Mouse (Mus musculus): ENCODE measurements around the gene Zbtb17.

The Zbtb17 gene

DNA sequence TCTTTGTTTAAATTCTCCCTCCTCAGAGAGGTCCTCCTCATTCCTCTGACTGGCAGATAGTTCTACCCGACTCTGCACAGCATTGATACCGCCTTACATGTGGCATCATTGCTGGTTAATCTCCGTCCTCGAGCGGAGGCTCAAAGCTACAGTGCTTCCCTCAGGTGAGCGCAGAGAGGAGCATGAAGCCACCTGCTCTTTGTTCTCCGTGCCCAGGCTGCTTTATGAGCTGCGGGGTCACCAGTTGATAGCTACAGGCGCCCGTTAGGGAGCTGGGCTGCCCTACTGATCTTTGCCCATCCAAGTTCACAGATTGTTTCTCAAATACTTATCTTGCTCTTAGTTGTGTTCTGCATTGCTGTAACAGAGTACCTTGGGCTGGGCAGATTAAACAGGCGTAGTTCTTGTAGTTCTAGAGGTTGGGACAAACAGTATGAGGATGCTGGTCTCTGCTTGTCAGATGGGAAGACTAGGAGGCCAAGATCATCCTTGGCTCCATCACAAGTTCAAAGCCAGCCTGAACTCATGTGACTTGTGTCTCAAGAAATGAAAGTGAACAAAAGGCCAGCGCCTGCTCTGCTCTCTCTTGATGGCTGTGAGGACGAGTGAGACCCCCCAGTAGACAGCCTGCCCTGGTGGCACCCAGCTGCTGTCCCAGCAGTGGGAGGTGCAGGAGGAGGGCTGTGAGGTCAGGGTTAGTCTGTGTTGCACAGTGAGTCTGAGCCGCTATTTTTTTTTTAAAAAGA, 11.9 kb downstream of the Zbtb17 start:
- CTCF ChIA-PET: interaction anchor here (0.8 kb wide), 1 partner anchor 12 kb away, joined by 3 read pairs; no protein-coding TSS in a partner anchor

DNA sequence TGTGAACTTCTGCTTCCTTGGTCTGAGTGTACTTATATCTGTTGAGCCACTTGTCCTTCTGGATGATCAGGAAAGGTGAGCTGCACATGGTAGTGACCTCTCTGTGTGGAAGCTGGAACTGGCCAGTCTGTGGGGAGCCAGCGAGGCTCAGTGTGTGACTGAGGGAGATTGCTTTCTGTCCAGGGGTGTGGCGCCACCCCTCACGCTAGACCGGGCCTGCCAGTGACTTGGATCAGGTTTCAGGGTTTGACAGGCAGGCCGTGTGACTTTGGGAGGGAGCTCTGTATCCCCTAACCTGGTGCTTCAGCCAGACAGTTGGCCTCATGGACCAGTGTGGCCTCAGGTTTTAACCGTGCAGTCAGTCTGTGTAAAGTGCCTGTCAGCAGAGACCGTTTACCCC, 13.8 kb downstream of the Zbtb17 start:
- CTCF ChIA-PET: no interaction called here

DNA sequence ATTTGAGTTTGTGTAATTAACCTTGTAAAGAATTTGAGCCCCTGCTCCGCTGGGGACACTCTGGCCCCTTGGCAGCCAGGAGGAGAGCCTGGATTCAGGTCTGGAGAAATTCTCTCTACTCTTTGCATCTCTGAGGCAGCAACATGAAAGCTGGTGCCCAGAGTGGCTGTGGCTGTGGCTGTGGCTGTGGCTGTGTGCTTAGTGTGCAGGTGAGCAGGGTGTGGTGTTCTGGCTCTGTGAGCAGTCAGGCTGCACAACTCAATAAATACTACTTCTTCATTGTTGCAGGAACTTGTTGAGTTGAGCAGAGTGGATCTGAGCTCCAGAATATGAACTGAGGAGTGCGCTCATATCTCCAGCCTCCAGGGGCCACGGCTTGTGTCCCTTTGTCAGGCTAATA, 14.4 kb downstream of the Zbtb17 start:
- CTCF ChIA-PET: no interaction called here

DNA sequence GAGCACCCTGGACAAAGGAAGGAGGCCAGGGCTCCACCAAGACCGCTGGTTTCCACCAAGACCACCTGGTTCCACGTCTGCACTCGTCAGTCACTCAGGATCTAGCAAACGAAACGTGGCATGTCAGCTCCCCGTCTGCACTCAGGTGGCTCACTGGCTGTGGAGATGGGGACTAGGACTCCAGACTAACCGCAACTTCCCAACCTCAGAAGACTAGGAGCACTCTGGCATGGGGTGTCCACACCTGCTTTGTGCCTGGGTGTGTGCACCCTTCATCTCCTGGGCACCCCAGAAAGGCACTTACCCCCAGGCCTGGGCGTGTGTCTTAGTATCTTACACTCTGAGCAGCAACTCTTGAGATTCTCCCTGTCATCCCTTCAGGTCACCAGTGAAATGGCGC, 15.3 kb downstream of the Zbtb17 start:
- CTCF ChIA-PET: no interaction called here

DNA sequence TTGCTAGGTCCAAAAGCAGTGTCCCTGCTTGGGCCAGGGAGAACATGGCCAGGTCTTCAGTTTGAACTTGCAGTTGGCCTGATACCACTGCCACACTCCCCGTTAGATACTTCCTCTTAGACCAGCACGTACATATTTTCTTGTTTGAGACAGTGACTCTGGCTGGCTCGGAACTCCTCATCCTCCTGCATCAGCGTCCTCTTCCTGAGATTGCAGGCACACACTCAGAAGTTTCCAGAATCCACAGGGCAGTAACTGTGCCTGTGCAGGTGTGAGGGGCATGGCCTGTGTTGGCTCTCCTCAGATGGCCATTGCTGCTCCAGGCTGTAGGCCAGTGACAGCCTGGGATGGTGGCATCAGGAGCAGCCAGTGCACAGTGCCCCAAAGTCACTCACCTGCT, 16.0 kb downstream of the Zbtb17 start:
- CTCF ChIA-PET: no interaction called here

DNA sequence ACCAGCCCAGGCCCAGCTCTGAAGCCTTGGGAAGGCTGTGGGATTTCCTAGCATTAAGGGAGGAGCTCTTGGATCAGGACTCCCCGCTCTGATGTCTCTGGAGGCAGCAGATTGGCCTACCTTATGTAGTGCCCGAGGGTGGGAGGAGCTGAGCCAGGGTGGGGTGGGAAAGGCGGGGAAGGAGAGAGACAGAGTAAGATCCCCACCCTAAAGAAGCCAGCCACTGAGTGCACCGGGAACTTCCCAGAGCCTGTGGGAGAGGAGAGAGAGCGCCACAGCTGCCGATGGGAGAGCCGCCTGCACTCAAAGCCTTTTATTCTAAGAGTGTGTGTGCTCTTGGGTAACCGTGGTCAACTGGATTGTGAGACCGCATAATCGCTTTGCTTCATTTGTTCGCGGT, 16.6 kb downstream of the Zbtb17 start:
- CTCF ChIA-PET: no interaction called here

DNA sequence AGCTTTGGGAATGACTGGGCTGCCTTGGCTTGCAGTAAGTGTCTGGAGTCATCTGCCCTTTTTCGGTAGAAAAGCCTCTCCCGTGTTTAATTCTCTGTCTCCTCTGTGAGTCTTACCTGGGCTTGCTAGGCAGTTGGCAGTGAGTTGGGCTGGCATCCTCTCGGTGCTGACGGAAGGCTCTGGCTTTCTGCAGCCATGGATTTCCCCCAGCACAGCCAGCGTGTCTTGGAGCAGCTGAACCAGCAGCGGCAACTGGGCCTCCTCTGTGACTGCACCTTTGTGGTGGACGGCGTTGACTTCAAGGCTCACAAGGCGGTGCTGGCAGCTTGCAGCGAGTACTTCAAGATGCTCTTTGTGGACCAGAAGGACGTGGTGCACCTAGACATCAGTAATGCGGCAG, 17.1 kb downstream of the Zbtb17 start:
- CTCF ChIA-PET: no interaction called here

DNA sequence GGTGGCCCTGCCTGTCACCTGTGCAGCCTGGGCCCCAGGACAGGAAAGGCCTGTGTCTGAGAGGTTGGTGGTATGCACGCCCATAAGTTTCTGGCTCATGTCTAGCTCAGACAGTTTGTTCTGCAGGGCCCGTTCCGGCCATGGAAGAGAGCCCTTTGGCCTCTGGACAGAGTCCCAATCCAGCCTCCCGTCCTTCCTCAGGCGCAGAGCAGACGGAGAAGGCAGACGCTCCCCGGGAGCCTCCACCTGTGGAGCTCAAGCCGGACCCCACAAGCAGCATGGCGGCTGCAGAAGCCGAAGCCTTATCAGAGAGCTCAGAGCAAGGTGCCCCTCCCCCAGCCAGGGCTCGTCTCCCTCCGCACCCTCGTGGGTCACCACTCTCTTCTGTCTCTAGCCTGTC, 19.0 kb downstream of the Zbtb17 start:
- CTCF ChIA-PET: no interaction called here

DNA sequence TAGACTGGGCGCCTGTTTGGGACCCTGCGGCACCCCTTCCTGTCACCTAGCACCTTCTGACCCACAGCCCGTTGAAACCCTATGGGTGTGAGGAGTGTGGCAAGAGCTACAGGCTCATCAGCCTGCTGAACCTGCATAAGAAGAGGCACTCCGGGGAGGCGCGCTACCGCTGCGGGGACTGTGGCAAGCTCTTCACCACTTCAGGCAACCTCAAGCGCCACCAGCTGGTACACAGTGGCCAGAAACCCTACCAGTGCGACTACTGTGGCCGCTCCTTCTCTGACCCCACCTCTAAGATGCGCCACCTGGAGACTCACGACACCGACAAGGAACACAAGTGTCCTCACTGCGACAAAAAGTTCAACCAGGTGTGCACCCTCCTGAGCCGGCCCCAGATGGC, 20.3 kb downstream of the Zbtb17 start:
- CTCF ChIA-PET: no interaction called here

DNA sequence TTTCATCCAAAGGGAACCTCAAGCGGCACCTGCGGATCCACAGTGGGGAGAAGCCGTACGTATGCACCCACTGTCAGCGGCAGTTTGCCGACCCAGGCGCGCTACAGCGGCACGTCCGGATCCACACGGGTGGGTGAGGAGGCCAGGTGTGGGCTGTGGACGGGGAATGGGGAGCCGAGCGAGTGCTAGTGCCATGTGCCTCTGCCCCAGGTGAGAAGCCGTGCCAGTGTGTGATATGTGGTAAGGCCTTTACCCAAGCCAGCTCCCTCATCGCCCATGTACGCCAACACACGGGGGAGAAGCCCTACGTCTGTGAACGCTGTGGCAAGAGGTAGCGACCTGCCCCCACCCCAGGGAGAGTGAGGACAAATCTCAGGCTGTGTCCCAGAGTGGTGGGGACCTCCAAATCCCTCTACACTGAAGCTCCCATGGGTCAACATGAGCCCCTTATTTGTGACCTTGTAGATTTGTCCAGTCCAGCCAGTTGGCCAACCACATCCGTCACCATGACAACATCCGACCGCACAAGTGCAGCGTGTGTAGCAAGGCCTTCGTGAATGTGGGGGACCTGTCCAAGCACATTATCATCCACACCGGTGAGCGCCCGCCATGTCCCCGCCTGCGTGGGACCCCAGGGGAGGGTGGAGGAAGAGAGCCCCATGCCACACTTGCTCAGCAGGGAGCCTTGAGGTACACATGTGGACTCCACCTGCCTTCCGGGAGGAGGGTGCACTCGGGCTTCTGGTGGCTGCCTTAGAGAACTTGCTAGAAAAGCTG, 21.2 kb downstream of the Zbtb17 start:
- CTCF ChIA-PET: no interaction called here

DNA sequence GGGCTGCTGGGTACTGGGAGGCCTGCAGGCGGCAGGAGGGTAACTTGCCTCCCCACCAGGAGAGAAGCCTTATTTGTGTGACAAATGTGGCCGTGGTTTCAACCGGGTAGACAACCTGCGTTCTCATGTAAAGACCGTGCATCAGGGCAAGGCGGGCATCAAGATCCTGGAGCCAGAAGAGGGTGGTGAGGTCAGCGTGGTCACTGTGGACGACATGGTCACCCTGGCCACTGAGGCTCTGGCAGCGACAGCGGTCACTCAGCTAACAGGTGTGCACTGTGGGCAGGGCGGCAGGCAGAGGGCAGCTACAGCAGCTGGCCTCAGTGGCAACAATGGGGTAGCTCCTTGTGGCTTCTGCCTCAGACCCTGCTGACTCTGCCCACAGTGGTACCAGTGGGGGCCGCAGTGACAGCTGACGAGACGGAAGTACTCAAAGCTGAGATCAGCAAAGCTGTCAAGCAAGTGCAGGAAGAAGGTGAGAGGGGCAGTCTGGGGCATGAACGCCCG, 21.9 kb downstream of the Zbtb17 start:
- CTCF ChIA-PET: no interaction called here

DNA sequence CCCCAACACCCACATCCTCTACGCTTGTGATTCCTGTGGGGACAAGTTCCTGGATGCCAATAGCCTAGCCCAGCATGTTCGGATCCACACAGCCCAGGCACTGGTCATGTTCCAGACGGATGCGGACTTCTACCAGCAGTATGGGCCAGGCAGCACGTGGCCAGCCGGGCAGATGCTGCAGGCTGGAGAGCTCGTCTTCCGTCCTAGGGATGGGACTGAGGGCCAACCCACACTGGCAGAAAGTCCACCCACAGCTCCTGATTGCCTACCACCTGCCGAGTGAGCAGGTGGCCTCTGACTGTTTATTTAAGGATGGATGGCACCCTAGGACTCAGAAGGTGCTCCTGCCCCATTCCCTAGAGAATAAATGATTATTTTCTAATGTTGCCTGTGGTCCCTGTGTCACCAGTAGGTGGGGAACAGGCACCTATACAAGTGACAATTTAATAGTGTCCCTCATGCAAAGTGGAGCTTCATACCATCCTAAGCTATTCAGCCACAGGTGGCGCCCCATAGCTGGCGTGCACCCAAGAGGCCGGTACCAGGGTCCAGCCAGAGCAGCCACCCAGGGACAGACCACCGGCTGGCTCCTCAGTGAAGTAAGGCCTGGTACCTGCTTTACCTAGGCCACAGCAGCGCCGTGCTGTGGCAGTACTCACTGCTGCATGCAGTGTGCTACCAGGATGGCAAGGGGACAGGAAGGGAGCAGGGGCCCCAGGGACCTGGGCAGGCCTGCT, 22.6 kb downstream of the Zbtb17 start:
- CTCF ChIA-PET: interaction anchor here (1.0 kb wide), 1 partner anchor 10 kb away, joined by 3 read pairs; no protein-coding TSS in a partner anchor

DNA sequence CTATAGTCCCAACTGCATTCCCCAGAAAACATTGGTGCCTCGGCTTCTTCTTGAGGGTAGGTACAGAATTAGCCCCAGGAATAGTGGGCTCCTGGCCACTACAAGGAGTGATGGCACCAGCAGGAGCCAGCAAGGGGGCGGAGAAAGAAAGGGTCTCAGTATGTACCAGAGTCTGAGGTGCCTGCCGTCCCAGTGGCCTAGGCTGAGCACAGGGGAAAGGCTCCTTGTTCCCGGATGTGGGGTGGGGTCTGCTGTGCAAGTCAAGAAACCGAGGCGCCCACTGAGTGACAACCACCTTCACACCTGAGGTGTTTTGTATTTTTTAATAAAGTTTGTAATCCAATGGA, 23.1 kb downstream of the Zbtb17 start:
- CTCF ChIA-PET: interaction anchor here (1.0 kb wide), 2 partner anchors 9 to 11 kb away, joined by 3 read pairs; no protein-coding TSS in a partner anchor

DNA sequence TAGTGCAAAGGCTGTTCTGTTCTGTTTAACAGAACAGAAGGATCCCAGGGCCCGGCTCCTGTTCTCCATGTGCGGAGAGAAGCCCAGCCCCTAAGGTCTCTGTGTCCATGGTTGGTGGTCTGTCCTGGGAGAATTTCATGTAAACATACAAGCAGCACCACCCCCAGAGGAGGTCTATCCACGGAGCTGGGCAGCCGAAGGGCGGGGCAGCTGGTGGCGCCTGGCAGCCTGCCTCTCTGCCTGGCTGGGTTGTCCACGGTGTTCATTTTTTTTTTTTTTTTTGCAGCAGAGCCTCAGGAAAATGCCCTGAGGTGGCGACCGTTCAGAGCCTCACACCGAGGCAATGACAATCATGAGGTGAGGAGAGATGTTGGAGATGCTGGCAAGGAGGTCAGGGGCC, 24.1 kb downstream of the Zbtb17 start:
- CTCF ChIA-PET: interaction anchor here (1.0 kb wide), 1 partner anchor 13 kb away, joined by 3 read pairs; no protein-coding TSS in a partner anchor

DNA sequence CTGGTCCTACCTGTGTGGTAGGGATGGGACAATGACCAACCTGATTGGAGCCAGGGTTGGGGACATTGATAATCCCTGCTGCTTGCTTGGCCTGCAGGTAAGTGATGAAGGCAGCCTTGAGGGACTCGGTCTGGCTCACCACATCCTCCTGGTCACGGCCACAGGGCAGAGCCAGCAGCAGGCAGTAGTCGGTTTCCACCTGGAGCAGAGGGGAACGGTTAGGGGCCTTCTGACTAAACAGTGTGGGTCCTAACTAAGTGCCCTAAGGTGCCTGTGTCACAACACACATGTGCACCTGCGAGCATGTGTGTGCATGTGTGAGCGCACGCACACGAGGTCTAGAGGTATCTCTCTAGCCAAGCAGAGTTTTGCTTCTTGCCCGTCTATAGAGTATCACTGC, 24.9 kb downstream of the Zbtb17 start:
- CTCF ChIA-PET: no interaction called here

DNA sequence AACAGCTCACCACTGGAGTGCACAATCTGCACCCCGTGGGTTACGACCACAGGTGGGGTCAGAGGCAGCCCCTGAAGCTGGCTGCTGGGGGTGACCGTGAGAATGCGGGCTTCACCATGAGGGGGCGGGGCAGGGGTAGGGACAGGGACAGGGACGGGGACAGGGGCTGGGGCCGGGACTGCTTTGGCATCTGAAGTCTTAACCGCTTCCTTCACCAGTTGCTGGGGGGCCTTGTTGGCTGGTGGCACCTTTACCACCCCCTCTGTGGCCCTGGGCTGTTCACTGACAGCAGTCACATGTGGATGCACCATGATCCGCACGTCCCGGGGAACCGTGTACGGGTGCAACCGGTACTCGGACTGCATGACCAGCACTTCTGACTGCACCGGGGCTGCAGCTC, 27.0 kb downstream of the Zbtb17 start:
- CTCF ChIA-PET: interaction anchor here (0.7 kb wide), 1 partner anchor 64 kb away, joined by 7 read pairs; no protein-coding TSS in a partner anchor

DNA sequence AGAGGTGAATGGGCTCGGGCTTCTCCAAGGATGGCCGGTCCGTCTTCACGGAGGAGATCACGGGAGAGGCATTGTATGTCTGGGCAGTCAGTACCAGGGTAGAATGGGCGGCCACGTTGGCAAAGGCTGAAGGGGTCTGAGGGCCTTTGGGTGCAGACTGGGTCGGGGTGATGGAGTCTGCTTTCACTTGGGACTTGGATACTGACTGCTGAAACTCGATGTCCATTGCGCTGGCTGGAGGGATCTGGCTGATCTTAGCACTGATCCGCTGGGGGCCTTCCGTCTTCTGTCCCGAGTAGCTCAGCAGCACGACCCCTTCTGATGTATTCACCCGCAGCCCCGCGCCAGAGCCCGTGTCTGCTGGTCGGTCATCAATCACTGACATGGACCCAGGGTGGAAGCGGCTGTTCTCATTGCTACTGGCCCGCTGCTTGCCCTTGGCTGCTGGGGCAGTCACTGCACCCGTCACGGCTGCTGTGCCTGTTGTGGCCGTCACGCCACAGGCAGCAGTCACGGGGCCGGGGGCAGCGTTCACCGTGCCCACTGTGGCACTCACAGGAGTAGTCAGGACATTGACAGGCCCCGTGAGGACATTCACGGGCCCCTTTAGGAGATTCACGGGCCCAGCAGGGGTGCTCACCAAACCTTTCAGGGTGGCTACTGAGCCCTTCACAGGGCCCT, 28.3 kb downstream of the Zbtb17 start:
- CTCF ChIA-PET: no interaction called here

DNA sequence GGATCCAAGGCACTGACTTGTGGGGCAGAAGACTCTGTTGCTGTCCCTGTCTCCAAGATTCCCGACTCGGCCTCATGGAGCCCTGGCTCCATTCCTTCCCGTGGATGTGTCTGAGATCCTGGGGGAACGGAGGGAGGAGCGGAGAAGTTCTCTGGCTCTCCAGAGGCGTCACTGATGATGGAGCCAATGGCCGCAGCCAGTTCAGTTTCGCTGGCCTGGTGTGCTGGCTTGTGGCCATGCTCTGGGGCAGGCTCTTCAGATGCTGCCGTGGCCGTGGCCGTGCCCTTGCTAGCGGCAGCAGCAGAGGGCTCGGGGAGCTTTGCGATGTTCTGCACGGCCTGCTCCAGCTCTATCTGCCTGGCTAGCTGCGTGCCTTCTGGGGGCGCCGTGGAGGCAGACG, 30.0 kb downstream of the Zbtb17 start:
- CTCF ChIA-PET: no interaction called here

DNA sequence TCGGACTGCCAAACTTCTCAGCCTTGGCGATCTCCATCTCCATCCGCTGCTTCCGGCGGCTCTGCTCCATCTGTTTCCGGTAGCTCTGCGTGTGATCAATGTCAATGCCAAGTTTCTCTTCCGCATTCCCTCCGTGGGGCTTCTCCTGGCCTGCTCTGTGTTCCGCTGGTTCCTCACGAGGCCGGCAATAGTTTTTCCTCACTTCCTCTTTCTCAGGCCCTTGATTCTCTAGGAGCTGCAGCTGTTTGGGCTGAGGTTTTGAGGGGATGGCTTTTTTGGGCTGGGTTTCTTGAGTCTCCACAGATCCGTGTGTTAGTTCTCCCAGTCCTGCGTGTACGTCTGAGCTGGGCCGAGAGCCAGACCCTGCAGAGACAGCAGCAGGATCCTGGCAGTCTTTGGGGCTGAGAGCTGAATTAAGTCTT, 33.2 kb downstream of the Zbtb17 start:
- CTCF ChIA-PET: interaction anchor here (0.9 to 1.2 kb wide), 2 partner anchors 11 to 72 kb away, joined by 3 read pairs; no protein-coding TSS in a partner anchor

DNA sequence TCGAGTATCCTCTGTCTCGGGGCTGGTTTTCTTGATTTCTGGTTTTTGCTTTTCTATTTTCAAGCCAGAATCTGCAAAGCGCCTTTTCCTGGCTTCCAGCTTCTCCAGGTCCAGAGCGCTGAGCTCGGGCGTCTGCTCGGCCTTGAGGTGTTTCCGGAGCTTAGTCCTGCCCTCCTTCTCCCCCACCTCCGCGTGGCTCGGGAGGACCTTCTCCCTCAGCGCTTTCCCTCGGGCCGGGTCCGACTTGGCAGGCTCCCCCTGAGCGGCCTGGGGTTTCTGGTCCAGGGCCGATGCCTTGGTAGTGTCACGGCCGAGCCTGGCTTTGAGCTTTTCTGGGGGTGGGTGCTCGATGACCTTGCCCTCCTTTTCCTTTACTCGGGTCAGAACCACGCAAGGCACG, 33.8 kb downstream of the Zbtb17 start:
- CTCF ChIA-PET: interaction anchor here (0.9 to 1.2 kb wide), 2 partner anchors 11 to 73 kb away, joined by 3 read pairs; no protein-coding TSS in a partner anchor

DNA sequence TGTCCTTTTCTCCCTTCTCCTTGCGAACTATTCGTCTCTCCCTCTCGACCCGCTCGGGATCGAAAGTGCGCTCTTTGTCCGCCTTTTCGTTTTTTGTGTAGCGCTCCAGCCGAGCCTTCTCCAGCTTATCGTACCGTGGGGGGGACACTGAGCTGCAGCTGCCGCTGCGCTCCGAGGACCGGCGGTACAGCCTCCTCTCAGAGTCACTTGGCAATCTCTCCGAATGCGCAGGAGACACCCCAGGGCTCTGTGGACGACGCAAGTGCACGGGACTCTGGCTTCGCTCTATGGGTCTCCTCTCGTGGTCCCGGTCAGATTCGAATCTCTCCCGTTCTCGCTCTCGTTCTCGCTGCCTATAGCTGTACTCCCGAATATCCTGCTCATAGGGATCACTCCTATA, 34.3 kb downstream of the Zbtb17 start:
- CTCF ChIA-PET: interaction anchor here (1.2 kb wide), 1 partner anchor 73 kb away, joined by 3 read pairs; no protein-coding TSS in a partner anchor

DNA sequence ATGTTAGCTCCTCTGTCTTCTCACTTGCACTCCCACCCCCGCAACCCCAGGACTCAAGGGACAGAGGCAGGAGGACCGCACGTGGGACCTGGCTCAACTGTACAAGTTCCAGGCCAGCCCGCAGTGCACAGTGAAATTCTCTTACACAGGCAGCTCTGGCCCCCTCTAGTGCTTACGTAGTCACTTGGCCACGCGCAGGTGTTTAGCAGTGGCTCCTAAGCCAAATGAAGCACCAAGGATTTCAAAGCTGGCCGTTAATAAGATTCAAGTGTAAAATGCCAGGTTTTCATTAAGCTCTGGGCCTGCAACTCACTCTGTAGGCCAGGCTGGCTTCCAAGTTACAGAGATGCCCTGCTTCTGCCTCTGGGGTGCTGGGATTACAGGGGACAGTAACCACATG, 35.0 kb downstream of the Zbtb17 start:
- CTCF ChIA-PET: no interaction called here

All from spleen, embryonic (tissue).